Mouse (Mus musculus) CH12.LX (cell line): ENCODE results near the gene Calcrl. TPM values are rescaled to one million over a fixed set of nuclear protein-coding genes. Genes with fewer than 3 reads are reported as not detected.

ENCODE experiments used
- DNase-seq: peaks from one replicate; pipeline ENCODE4 v3.0.0-alpha.2; 2013; ENCODE audit errors: extremely low read depth
- H3K27ac ChIP-seq: 2 replicates; pipeline ENCODE4 v1.5.1; 2012; ENCODE audit warnings: low read depth, mild to moderate bottlenecking, control low read depth, moderate library complexity; ENCODE audit not compliant: insufficient read depth
- H3K27me3 ChIP-seq: replicated peaks from 2 replicates; pipeline ENCODE3; 2012; ENCODE audit warnings: inconsistent platforms
- H3K36me3 ChIP-seq, 2 experiments: replicated peaks in 1 of 2; 2 replicates each; pipeline versions ENCODE3 to v1.6.1; 2012; ENCODE audit warnings: inconsistent platforms in 1 of 2, low read length in 1 of 2, mild to moderate bottlenecking in 1 of 2, mixed read lengths in 1 of 2, moderate library complexity in 1 of 2; ENCODE audit not compliant: control insufficient read depth in 1 of 2, insufficient read depth in 1 of 2
- H3K4me1 ChIP-seq, 2 experiments: 2 replicates each; pipeline ENCODE4 v1.6.1; 2012; ENCODE audit warnings: inconsistent platforms in 1 of 2, moderate library complexity in 1 of 2; ENCODE audit not compliant: insufficient read depth in 2 of 2, control insufficient read depth in 1 of 2
- H3K4me2 ChIP-seq: 2 replicates; pipeline ENCODE4 v1.6.1; 2012; ENCODE audit warnings: low read depth, mild to moderate bottlenecking, control low read depth; ENCODE audit not compliant: poor library complexity, insufficient read depth, severe bottlenecking
- H3K4me3 ChIP-seq, 3 experiments: fragments of 150-350 bp in 1 of 3; sonication (generic) in 1 of 3; replicated peaks in 1 of 3; 2 replicates each; pipeline versions ENCODE3 to v1.5.1; 2011 to 2012; ENCODE audit warnings: low read depth in 2 of 3, low read length in 2 of 3, mild to moderate bottlenecking in 2 of 3, moderate library complexity in 2 of 3, control low read depth in 1 of 3, improper control_type of control experiment in 1 of 3, inconsistent platforms in 1 of 3, mixed read lengths in 1 of 3; ENCODE audit not compliant: poor library complexity in 1 of 3
- H3K79me2 ChIP-seq: replicated peaks from 2 replicates; pipeline ENCODE4 v1.6.1; 2012; ENCODE audit warnings: mild to moderate bottlenecking, moderate library complexity; ENCODE audit not compliant: control insufficient read depth, poor library complexity, insufficient read depth, severe bottlenecking; ENCODE audit errors: extremely low read depth
- H3K9ac ChIP-seq: 2 replicates; pipeline ENCODE4 v1.6.1; 2012; ENCODE audit warnings: low read depth, mild to moderate bottlenecking, control low read depth, moderate library complexity; ENCODE audit not compliant: insufficient read depth
- H3K9me3 ChIP-seq: replicated peaks from 2 replicates; pipeline ENCODE3; 2012; ENCODE audit warnings: low read length, inconsistent platforms, mixed read lengths
- BHLHE40 ChIP-seq: IDR thresholded peaks from 2 replicates; pipeline ENCODE4 v1.6.1; 2011; ENCODE audit warnings: mild to moderate bottlenecking, low read depth, low read length, improper control_type of control experiment
- CHD1 ChIP-seq: IDR thresholded peaks from 2 replicates; pipeline ENCODE4 v1.6.1; 2012; ENCODE audit warnings: low read depth, low read length, improper control_type of control experiment, inconsistent platforms
- CHD2 ChIP-seq: IDR thresholded peaks from 2 replicates; pipeline ENCODE4 v1.6.1; 2011; ENCODE audit warnings: low read length, improper control_type of control experiment
- CTCF ChIP-seq, 2 experiments: IDR thresholded peaks in 1 of 2; conservative IDR thresholded peaks in 1 of 2; 2 replicates each; pipeline ENCODE4 v1.5.1; 2011 to 2012; ENCODE audit warnings: low read depth in 2 of 2, low read length in 2 of 2, improper control_type of control experiment in 1 of 2, inconsistent platforms in 1 of 2, mild to moderate bottlenecking in 1 of 2, moderate library complexity in 1 of 2
- E2F4 ChIP-seq: IDR thresholded peaks from 2 replicates; pipeline ENCODE4 v1.6.1; 2011; ENCODE audit warnings: low read depth, low read length, improper control_type of control experiment; ENCODE audit not compliant: insufficient replicate concordance
- ELF1 ChIP-seq: IDR thresholded peaks from 2 replicates; pipeline ENCODE4 v1.6.1; 2014; ENCODE audit warnings: low read depth, mild to moderate bottlenecking, inconsistent platforms, low read length, improper control_type of control experiment
- EP300 ChIP-seq: IDR thresholded peaks from 2 replicates; pipeline ENCODE4 v1.6.1; 2011; ENCODE audit warnings: low read length, improper control_type of control experiment
- ETS1 ChIP-seq: conservative IDR thresholded peaks from 2 replicates; pipeline ENCODE4 v1.6.1; 2012; ENCODE audit warnings: low read depth, mild to moderate bottlenecking, inconsistent platforms, low read length, improper control_type of control experiment, moderate library complexity
- GABPA ChIP-seq: IDR thresholded peaks from 2 replicates; pipeline ENCODE4 v1.6.1; 2012; ENCODE audit warnings: low read depth, low read length, improper control_type of control experiment, inconsistent platforms; ENCODE audit not compliant: insufficient replicate concordance
- HCFC1 ChIP-seq: IDR thresholded peaks from 2 replicates; pipeline ENCODE4 v1.6.1; 2012; ENCODE audit warnings: low read depth, mild to moderate bottlenecking, inconsistent platforms, low read length, improper control_type of control experiment
- IRF4 ChIP-seq: IDR thresholded peaks from 2 replicates; pipeline ENCODE4 v1.6.1; 2014; ENCODE audit warnings: low read depth, mild to moderate bottlenecking, inconsistent platforms, low read length, improper control_type of control experiment
- JUN ChIP-seq: IDR thresholded peaks from 2 replicates; pipeline ENCODE4 v1.6.1; 2011; ENCODE audit warnings: low read depth, mild to moderate bottlenecking, low read length, improper control_type of control experiment, moderate library complexity; ENCODE audit not compliant: insufficient read depth
- JUND ChIP-seq: conservative IDR thresholded peaks from 2 replicates; pipeline ENCODE4 v1.6.1; 2011; ENCODE audit warnings: low read depth, low read length, improper control_type of control experiment
- KAT2A ChIP-seq: IDR thresholded peaks from 2 replicates; pipeline ENCODE4 v1.6.1; 2012; ENCODE audit warnings: low read length, improper control_type of control experiment, inconsistent platforms; ENCODE audit not compliant: insufficient replicate concordance
- MAFK ChIP-seq: IDR thresholded peaks from 2 replicates; pipeline ENCODE4 v1.6.1; 2011; ENCODE audit warnings: low read length, improper control_type of control experiment; ENCODE audit not compliant: insufficient replicate concordance
- MAX ChIP-seq: IDR thresholded peaks from 2 replicates; pipeline ENCODE4 v1.6.1; 2011; ENCODE audit warnings: low read length, improper control_type of control experiment
- MAZ ChIP-seq: IDR thresholded peaks from 2 replicates; pipeline ENCODE4 v1.6.1; 2012; ENCODE audit warnings: low read depth, mild to moderate bottlenecking, inconsistent platforms, low read length, improper control_type of control experiment, moderate library complexity
- MEF2A ChIP-seq: IDR thresholded peaks from 2 replicates; pipeline ENCODE4 v1.6.1; 2014; ENCODE audit warnings: low read depth, mild to moderate bottlenecking, inconsistent platforms, low read length, improper control_type of control experiment, borderline replicate concordance
- MXI1 ChIP-seq: IDR thresholded peaks from 2 replicates; pipeline ENCODE4 v1.6.1; 2011; ENCODE audit warnings: mild to moderate bottlenecking, low read depth, low read length, improper control_type of control experiment
- MYC ChIP-seq: IDR thresholded peaks from 2 replicates; pipeline ENCODE4 v1.6.1; 2011; ENCODE audit warnings: low read depth, mild to moderate bottlenecking, improper control_type of control experiment, low read length
- NELFE ChIP-seq: IDR thresholded peaks from 2 replicates; pipeline ENCODE4 v1.6.1; 2011; ENCODE audit warnings: low read depth, low read length, improper control_type of control experiment
- NRF1 ChIP-seq: IDR thresholded peaks from 2 replicates; pipeline ENCODE4 v1.6.1; 2014; ENCODE audit warnings: low read depth, mild to moderate bottlenecking, inconsistent platforms, low read length, improper control_type of control experiment, moderate library complexity
- PAX5 ChIP-seq: IDR thresholded peaks from 2 replicates; pipeline ENCODE4 v1.6.1; 2012; ENCODE audit warnings: low read length, inconsistent platforms, mixed read lengths
- POLR2A ChIP-seq: IDR thresholded peaks from 2 replicates; pipeline ENCODE4 v1.6.1; 2011; ENCODE audit warnings: low read depth, mild to moderate bottlenecking, improper control_type of control experiment, low read length
- POLR2AphosphoS2 ChIP-seq: IDR thresholded peaks from 2 replicates; pipeline ENCODE4 v1.6.1; 2011; ENCODE audit warnings: low read depth, low read length, improper control_type of control experiment
- RAD21 ChIP-seq: IDR thresholded peaks from 2 replicates; pipeline ENCODE4 v1.6.1; 2011; ENCODE audit warnings: low read depth, mild to moderate bottlenecking, low read length, improper control_type of control experiment, moderate library complexity
- RCOR1 ChIP-seq: conservative IDR thresholded peaks from 2 replicates; pipeline ENCODE4 v1.6.1; 2012; ENCODE audit warnings: low read depth, mild to moderate bottlenecking, inconsistent platforms, low read length, improper control_type of control experiment
- SIN3A ChIP-seq: IDR thresholded peaks from 2 replicates; pipeline ENCODE4 v1.6.1; 2012; ENCODE audit warnings: low read length, improper control_type of control experiment, inconsistent platforms
- SMC3 ChIP-seq: IDR thresholded peaks from 2 replicates; pipeline ENCODE4 v1.6.1; 2011; ENCODE audit warnings: low read depth, low read length, improper control_type of control experiment
- TBP ChIP-seq: conservative IDR thresholded peaks from 2 replicates; pipeline ENCODE4 v1.6.1; 2011; ENCODE audit warnings: low read depth, low read length, improper control_type of control experiment
- TCF12 ChIP-seq: IDR thresholded peaks from 2 replicates; pipeline ENCODE4 v1.6.1; 2014; ENCODE audit warnings: low read depth, mild to moderate bottlenecking, inconsistent platforms, low read length, improper control_type of control experiment
- UBTF ChIP-seq: IDR thresholded peaks from 2 replicates; pipeline ENCODE4 v1.6.1; 2012; ENCODE audit warnings: low read depth, mild to moderate bottlenecking, inconsistent platforms, low read length, improper control_type of control experiment, moderate library complexity
- USF1 ChIP-seq: IDR thresholded peaks from 2 replicates; pipeline ENCODE4 v1.6.1; 2014; ENCODE audit warnings: low read depth, mild to moderate bottlenecking, inconsistent platforms, low read length, improper control_type of control experiment
- USF2 ChIP-seq: conservative IDR thresholded peaks from 2 replicates; pipeline ENCODE4 v1.6.1; 2011; ENCODE audit warnings: low read depth, low read length, improper control_type of control experiment
- ZC3H11A ChIP-seq: IDR thresholded peaks from 2 replicates; pipeline ENCODE4 v1.6.1; 2012; ENCODE audit warnings: low read depth, mild to moderate bottlenecking, inconsistent platforms, low read length, improper control_type of control experiment
- ZKSCAN1 ChIP-seq: IDR thresholded peaks from 2 replicates; pipeline ENCODE4 v1.6.1; 2012; ENCODE audit warnings: low read depth, inconsistent platforms, low read length, improper control_type of control experiment, borderline replicate concordance
- ZMIZ1 ChIP-seq: IDR thresholded peaks from 2 replicates; pipeline ENCODE4 v1.6.1; 2012; ENCODE audit warnings: low read depth, mild to moderate bottlenecking, inconsistent platforms, low read length, improper control_type of control experiment
- ZNF384 ChIP-seq: IDR thresholded peaks from 2 replicates; pipeline ENCODE4 v1.6.1; 2012; ENCODE audit warnings: low read depth, low read length, improper control_type of control experiment, inconsistent platforms
- dilution Hi-C: fragments of 300-500 bp; cut with MboI; formaldehyde crosslinking; loops from 2 replicates; pipeline ENCODE4 v1.14.3; 2020; ENCODE audit warnings: low sequenced_read_pairs; ENCODE audit not compliant: extremely low pct_unique_long_range_greater_than_20kb, extremely low pct_ligation_motif_present
- in situ Hi-C: fragments of 300-500 bp; cut with MboI; formaldehyde crosslinking; loops from 3 replicates; pipeline ENCODE4 v1.14.3; 2019; ENCODE audit warnings: low sequenced_read_pairs, low pct_ligation_motif_present, low pct_unique_long_range_greater_than_20kb, mixed read lengths
- polyA plus RNA-seq: library from polyadenylated mRNA; unstranded; fragments of >175 nt; gene quantifications from 2 replicates; pipeline ENCODE4 v1.2.1, GENCODE M21; 2012; ENCODE audit warnings: low read depth; ENCODE audit not compliant: insufficient read length
- total RNA-seq, 2 experiments: library from RNA; depleted of rRNA; stranded (reverse); fragments of 300-350 nt in 1 of 2; fragments of >200 nt in 1 of 2; gene quantifications; 2 replicates each; pipeline ENCODE4 v1.2.3; 2012 to 2014

The Calcrl gene
- total RNA-seq (2012; rRNA removed) (2.6 and 3.9 TPM in 2 replicates), total RNA-seq (2014; rRNA removed) (12.1 and 13.6 TPM in 2 replicates), polyA plus RNA-seq (4.3 and 5.9 TPM in 2 replicates)

- in situ Hi-C loops (loop anchor here (25.0 kb wide), 1 partner anchor 388 kb away; no protein-coding TSS in a partner anchor), dilution Hi-C loops (no loop called here)
- Histone ChIP-seq H3K4me3 (peak within 1 kb of the TSS; percentile 45 to 58 (median 56)), H3K27me3 (no peaks in the 10 kb centered on the region), H3K9ac (peak within 1 kb of the TSS; percentile 98), H3K4me2 (peak within 1 kb of the TSS; percentile 89), H3K9me3 (no peaks in the 10 kb centered on the region), H3K79me2 (no peaks in the 10 kb centered on the region), H3K27ac (peak within 1 kb of the TSS; percentile 95), H3K36me3 (no peaks in the 10 kb centered on the region), H3K4me1 (peaks cover 0 to 14% of the 10 kb centered on the region in 2 experiments; a peak in 3 of 4 replicates)
- DNase-seq = peak; percentile 88
- TF ChIP-seq KAT2A (0 out of 2 replicates have a peak, but pooled peaks have one; percentile 51), POLR2AphosphoS2 (no peak; the same call in 1 of the 2 replicates), IRF4 (peak; percentile 62; the same call in 1 of the 2 replicates), UBTF (peak; percentile 99), SIN3A (peak; percentile 83), NELFE (peak; percentile 70), NRF1 (peak; percentile 18; the same call in 1 of the 2 replicates), SMC3 (peak; percentile 14; the same call in 1 of the 2 replicates), EP300 (peak; percentile 53; the same call in 1 of the 2 replicates), BHLHE40 (peak; percentile 57; the same call in 1 of the 2 replicates), RCOR1 (no peak), MAFK (no peak), ETS1 (peak; percentile 48; the same call in 1 of the 2 replicates), HCFC1 (peak; percentile 57), MAX (peak; percentile 58; the same call in 1 of the 2 replicates), TCF12 (peak; percentile 81), CTCF (conservative IDR thresholded peaks at IDR 0.05 in 1 of 2, IDR thresholded peaks at IDR 0.05 in 1 of 2; ENCODE audit: low read depth in 2 of 2, low read length in 2 of 2) (no peak), USF2 (no peak), MEF2A (peak; percentile 51; the same call in 1 of the 2 replicates), MXI1 (peak; percentile 78; the same call in 1 of the 2 replicates), JUN (no peak), ZMIZ1 (peak; percentile 83), CHD1 (no peak; the same call in 1 of the 2 replicates), ZKSCAN1 (no peak), GABPA (0 out of 2 replicates have a peak, but pooled peaks have one; percentile 10), JUND (0 out of 2 replicates have a peak, but pooled peaks have one; percentile 24), CHD2 (no peak), ZC3H11A (no peak), MYC (peak; percentile 64; the same call in 1 of the 2 replicates), POLR2A (peak; percentile 68), PAX5 (no peak), ZNF384 (no peak), MAZ (peak; percentile 81), RAD21 (no peak; the same call in none of the 2 replicates), USF1 (no peak), ELF1 (peak; percentile 78), E2F4 (0 out of 2 replicates have a peak, but pooled peaks have one; percentile 9), TBP (peak; percentile 98)
These were observed at the start of gene Calcrl for GRCm38 (mm10) chr2:84425138-84425537. Gene Calcrl, minus strand, starts transcription at chr2:84425411.
